Mouse (Mus musculus): ENCODE measurements around the gene Lamp3. TPM values are rescaled to one million over a fixed set of nuclear protein-coding genes. Genes with fewer than 3 reads are reported as not detected.
"Not testable (repeated sequence)": the region's sequence is repeated elsewhere in the genome, so short reads cannot be mapped to it uniquely, and the experiment has no call there.

Gene Lamp3
- not detected in 2 replicates for polyA plus RNA-seq (2015; fragmentation: Nextera tagmentation; extraction: Ambion mirVana)

- H3K27me3 ChIP-seq (ENCODE audit: control insufficient read depth, insufficient read depth, low read depth, low read length) = no peaks in the 10 kb centered on the region
- no peak within 1 kb of the TSS for H3K9ac ChIP-seq (ENCODE audit: low read depth, low read length)
- no peak within 1 kb of the TSS for H3K4me3 ChIP-seq (ENCODE audit: low read depth, low read length)
- no peaks in the 10 kb centered on the region for H3K4me1 ChIP-seq (ENCODE audit: control insufficient read depth, insufficient read depth, low read length)
- no peaks in the 10 kb centered on the region for H3K9me3 ChIP-seq (replicated peaks; ENCODE audit: control insufficient read depth, low read length, poor library complexity, severe bottlenecking)
- no peak within 1 kb of the TSS for H3K27ac ChIP-seq (ENCODE audit: low read length)
- no peak for ATAC-seq
- H3K36me3 ChIP-seq (ENCODE audit: control insufficient read depth, insufficient read depth, low read length) = no peaks in the 10 kb centered on the region
- no peak within 1 kb of the TSS for H3K4me2 ChIP-seq (ENCODE audit: low read length)
Observed at GRCm38 (mm10) chr16:19706216-19706615, at the start of gene Lamp3. Gene Lamp3, minus strand, starts transcription at chr16:19706375.

- Histone ChIP-seq H3K36me3 (ENCODE audit: control insufficient read depth, insufficient read depth, low read length) (no peaks in the 10 kb centered on the region), H3K27ac (ENCODE audit: low read length) (no peak overlapping the region), H3K4me3 (ENCODE audit: low read depth, low read length) (no peak overlapping the region), H3K9ac (ENCODE audit: low read depth, low read length) (no peak overlapping the region), H3K9me3 (replicated peaks; ENCODE audit: control insufficient read depth, low read length, poor library complexity, severe bottlenecking) (no peaks in the 10 kb centered on the region), H3K27me3 (ENCODE audit: control insufficient read depth, insufficient read depth, low read depth, low read length) (no peaks in the 10 kb centered on the region), H3K4me1 (ENCODE audit: control insufficient read depth, insufficient read depth, low read length) (no peaks in the 10 kb centered on the region), H3K4me2 (ENCODE audit: low read length) (no peak overlapping the region)
- 95% methylated on average over 1 of the region's 1 CpGs for WGBS
- no peak for ATAC-seq
Observed at GRCm38 (mm10) chr16:19732896-19733295, 26.7 kb upstream of the Lamp3 start.

GRCm38 (mm10) chr16:19724139-19724538 lies 18.0 kb upstream of the Lamp3 start:
- not testable (repeated sequence) for H3K9ac ChIP-seq (ENCODE audit: low read depth, low read length); H3K9me3 ChIP-seq (replicated peaks; ENCODE audit: control insufficient read depth, low read length, poor library complexity, severe bottlenecking); H3K36me3 ChIP-seq (ENCODE audit: control insufficient read depth, insufficient read depth, low read length); H3K27me3 ChIP-seq (ENCODE audit: control insufficient read depth, insufficient read depth, low read depth, low read length); H3K4me3 ChIP-seq (ENCODE audit: low read depth, low read length); H3K27ac ChIP-seq (ENCODE audit: low read length); H3K4me1 ChIP-seq (ENCODE audit: control insufficient read depth, insufficient read depth, low read length); ATAC-seq; H3K4me2 ChIP-seq (ENCODE audit: low read length)
- 50% methylated on average over 2 of the region's 2 CpGs for WGBS

- Histone ChIP-seq H3K4me3 (ENCODE audit: low read depth, low read length) (no peak overlapping the region), H3K9ac (ENCODE audit: low read depth, low read length) (no peak overlapping the region), H3K9me3 (replicated peaks; ENCODE audit: control insufficient read depth, low read length, poor library complexity, severe bottlenecking) (no peaks in the 10 kb centered on the region), H3K27ac (ENCODE audit: low read length) (no peak overlapping the region), H3K36me3 (ENCODE audit: control insufficient read depth, insufficient read depth, low read length) (no peaks in the 10 kb centered on the region), H3K4me2 (ENCODE audit: low read length) (no peak overlapping the region), H3K4me1 (ENCODE audit: control insufficient read depth, insufficient read depth, low read length) (no peaks in the 10 kb centered on the region), H3K27me3 (ENCODE audit: control insufficient read depth, insufficient read depth, low read depth, low read length) (no peaks in the 10 kb centered on the region)
- ATAC-seq = no peak
- 59% methylated on average over 2 of the region's 2 CpGs for WGBS
Observed at GRCm38 (mm10) chr16:19720959-19721358, 14.8 kb upstream of the Lamp3 start.

GRCm38 (mm10) chr16:19707381-19707780 lies 1.2 kb upstream of the Lamp3 start:
- Histone ChIP-seq H3K27ac (ENCODE audit: low read length) (no peak overlapping the region), H3K36me3 (ENCODE audit: control insufficient read depth, insufficient read depth, low read length) (no peaks in the 10 kb centered on the region), H3K9me3 (replicated peaks; ENCODE audit: control insufficient read depth, low read length, poor library complexity, severe bottlenecking) (no peaks in the 10 kb centered on the region), H3K4me2 (ENCODE audit: low read length) (no peak overlapping the region), H3K4me1 (ENCODE audit: control insufficient read depth, insufficient read depth, low read length) (no peaks in the 10 kb centered on the region), H3K27me3 (ENCODE audit: control insufficient read depth, insufficient read depth, low read depth, low read length) (no peaks in the 10 kb centered on the region), H3K9ac (ENCODE audit: low read depth, low read length) (no peak overlapping the region), H3K4me3 (ENCODE audit: low read depth, low read length) (no peak overlapping the region)
- 85% methylated on average over 1 of the region's 1 CpGs for WGBS
- ATAC-seq = no peak

- Histone ChIP-seq H3K9ac (ENCODE audit: low read depth, low read length) (no peak overlapping the region), H3K36me3 (ENCODE audit: control insufficient read depth, insufficient read depth, low read length) (no peaks in the 10 kb centered on the region), H3K9me3 (replicated peaks; ENCODE audit: control insufficient read depth, low read length, poor library complexity, severe bottlenecking) (no peaks in the 10 kb centered on the region), H3K4me1 (ENCODE audit: control insufficient read depth, insufficient read depth, low read length) (no peaks in the 10 kb centered on the region), H3K4me2 (ENCODE audit: low read length) (no peak overlapping the region), H3K27ac (ENCODE audit: low read length) (no peak overlapping the region), H3K27me3 (ENCODE audit: control insufficient read depth, insufficient read depth, low read depth, low read length) (no peaks in the 10 kb centered on the region), H3K4me3 (ENCODE audit: low read depth, low read length) (no peak overlapping the region)
- ATAC-seq = no peak
Observed at GRCm38 (mm10) chr16:19699207-19699606, 7.0 kb downstream of the Lamp3 start.

- Histone ChIP-seq H3K27ac (ENCODE audit: low read length) (no peak overlapping the region), H3K9me3 (replicated peaks; ENCODE audit: control insufficient read depth, low read length, poor library complexity, severe bottlenecking) (no peaks in the 10 kb centered on the region), H3K4me1 (ENCODE audit: control insufficient read depth, insufficient read depth, low read length) (no peaks in the 10 kb centered on the region), H3K9ac (ENCODE audit: low read depth, low read length) (no peak overlapping the region), H3K36me3 (ENCODE audit: control insufficient read depth, insufficient read depth, low read length) (no peaks in the 10 kb centered on the region), H3K4me2 (ENCODE audit: low read length) (no peak overlapping the region), H3K27me3 (ENCODE audit: control insufficient read depth, insufficient read depth, low read depth, low read length) (no peaks in the 10 kb centered on the region), H3K4me3 (ENCODE audit: low read depth, low read length) (no peak overlapping the region)
- no peak for ATAC-seq
- 93% methylated on average over 2 of the region's 2 CpGs for WGBS
Observed at GRCm38 (mm10) chr16:19670768-19671357, 35.3 kb downstream of the Lamp3 start.

GRCm38 (mm10) chr16:19666312-19666711 lies 39.9 kb downstream of the Lamp3 start:
- no peak overlapping the region for H3K9ac ChIP-seq (ENCODE audit: low read depth, low read length)
- H3K36me3 ChIP-seq (ENCODE audit: control insufficient read depth, insufficient read depth, low read length) = no peaks in the 10 kb centered on the region
- no peak overlapping the region for H3K27ac ChIP-seq (ENCODE audit: low read length)
- no peak overlapping the region for H3K4me3 ChIP-seq (ENCODE audit: low read depth, low read length)
- H3K4me1 ChIP-seq (ENCODE audit: control insufficient read depth, insufficient read depth, low read length) = no peaks in the 10 kb centered on the region
- 70% methylated on average over 1 of the region's 1 CpGs for WGBS
- no peak for ATAC-seq
- H3K27me3 ChIP-seq (ENCODE audit: control insufficient read depth, insufficient read depth, low read depth, low read length) = no peaks in the 10 kb centered on the region
- no peak overlapping the region for H3K4me2 ChIP-seq (ENCODE audit: low read length)
- no peaks in the 10 kb centered on the region for H3K9me3 ChIP-seq (replicated peaks; ENCODE audit: control insufficient read depth, low read length, poor library complexity, severe bottlenecking)

GRCm38 (mm10) chr16:19629816-19630215 lies 76.4 kb downstream of the Lamp3 start, which contains the start of gene Olfr171:
Gene Olfr171, minus strand, starts transcription at chr16:19629916.
- no peak for ATAC-seq
- WGBS = 93% methylated on average over 1 of the region's 1 CpGs

More at GRCm38 (mm10) chr16:19629816-19630215, 76.4 kb downstream of the Lamp3 start, which contains the start of gene Olfr171:
- Histone ChIP-seq H3K4me2 (ENCODE audit: low read length) (no peak within 1 kb of the TSS), H3K4me1 (ENCODE audit: control insufficient read depth, insufficient read depth, low read length) (no peaks in the 10 kb centered on the region), H3K27me3 (ENCODE audit: control insufficient read depth, insufficient read depth, low read depth, low read length) (no peaks in the 10 kb centered on the region), H3K9ac (ENCODE audit: low read depth, low read length) (no peak within 1 kb of the TSS), H3K27ac (ENCODE audit: low read length) (no peak within 1 kb of the TSS), H3K9me3 (replicated peaks; ENCODE audit: control insufficient read depth, low read length, poor library complexity, severe bottlenecking) (no peaks in the 10 kb centered on the region; the same call in 1 of the 2 replicates), H3K36me3 (ENCODE audit: control insufficient read depth, insufficient read depth, low read length) (no peaks in the 10 kb centered on the region), H3K4me3 (ENCODE audit: low read depth, low read length) (no peak within 1 kb of the TSS)

All from midbrain, embryonic 16.5 days (tissue).